Mouse (Mus musculus) forebrain, embryonic 10.5 days (tissue): ENCODE results near the gene BC055324. TPM values are rescaled to one million over a fixed set of nuclear protein-coding genes. Genes with fewer than 3 reads are reported as not detected.

ENCODE experiments used
- DNase-seq: peaks from one replicate; pipeline ENCODE4 v3.0.0-alpha.2; 2017; ENCODE audit warnings: low spot score; ENCODE audit errors: extremely low spot score
- H3K27ac ChIP-seq: fragments of 300-500 bp; sonication (generic); 2 replicates; pipeline ENCODE4 v1.5.1; 2016; ENCODE audit warnings: mild to moderate bottlenecking
- H3K27me3 ChIP-seq: fragments of 300-500 bp; sonication (generic); 2 replicates; pipeline ENCODE4 v1.6.1; 2016; ENCODE audit warnings: mild to moderate bottlenecking; ENCODE audit not compliant: poor library complexity, severe bottlenecking
- H3K36me3 ChIP-seq: fragments of 300-500 bp; sonication (generic); replicated peaks from 2 replicates; pipeline ENCODE4 v1.6.1; 2016; ENCODE audit warnings: mild to moderate bottlenecking, moderate library complexity
- H3K4me1 ChIP-seq: fragments of 300-500 bp; sonication (generic); 2 replicates; pipeline ENCODE4 v1.6.1; 2016
- H3K4me3 ChIP-seq: fragments of 300-500 bp; sonication (generic); 2 replicates; pipeline ENCODE4 v1.5.1; 2016; ENCODE audit warnings: mild to moderate bottlenecking, moderate library complexity
- H3K9me3 ChIP-seq: fragments of 300-500 bp; sonication (generic); 2 replicates; pipeline ENCODE4 v1.6.1; 2016; ENCODE audit warnings: mild to moderate bottlenecking, moderate library complexity
- WGBS: fragments of 180-500 bp; shearing (Covaris S2); methylation state at CpG from one replicate; pipeline ENCODE4 v1.1.7; 2016; 5-methylcytosine and 5-hydroxymethylcytosine counted together
- polyA plus RNA-seq: library from polyadenylated mRNA; unstranded; fragments of >200 nt; fragmentation: Nextera tagmentation; extraction: Ambion mirVana; gene quantifications from 2 replicates; pipeline ENCODE4 v1.2.1, GENCODE M21; 2016

BC055324 gene
- polyA plus RNA-seq, 1 experiment from 2014 or later = 47.2 TPM

- Histone ChIP-seq H3K9me3 (no peaks in the 10 kb centered on the region), H3K4me3 (no peak overlapping the region), H3K4me1 (no peaks in the 10 kb centered on the region), H3K36me3 (peaks cover 1% of the 10 kb centered on the region; the same call in 1 of the 2 replicates), H3K27me3 (no peaks in the 10 kb centered on the region), H3K27ac (no peak overlapping the region)
- DNase-seq = no peak
- WGBS = 57% methylated on average over 6 of the region's 6 CpGs
Measured at GRCm38 (mm10) chr1:164001831-164002452, 7.3 kb upstream of the BC055324 start.

GRCm38 (mm10) chr1:163995609-163995913 lies 965 bp upstream of the BC055324 start:
- no peaks in the 10 kb centered on the region for H3K27me3 ChIP-seq
- peaks cover 20% of the 10 kb centered on the region for H3K4me1 ChIP-seq
- H3K4me3 ChIP-seq = peak overlapping the region; percentile 78
- no peak for DNase-seq
- WGBS = 61% methylated on average over 2 of the region's 2 CpGs
- peaks cover 17% of the 10 kb centered on the region; the same call in 1 of the 2 replicates for H3K36me3 ChIP-seq
- no peaks in the 10 kb centered on the region for H3K9me3 ChIP-seq
- H3K27ac ChIP-seq = peak overlapping the region; percentile 92; the same call in 1 of the 2 replicates

- Histone ChIP-seq H3K4me3 (peak overlapping the region; percentile 78), H3K27ac (peak overlapping the region; percentile 92), H3K27me3 (no peaks in the 10 kb centered on the region), H3K4me1 (peaks cover 20% of the 10 kb centered on the region), H3K9me3 (no peaks in the 10 kb centered on the region), H3K36me3 (peaks cover 17% of the 10 kb centered on the region; the same call in 1 of the 2 replicates)
- no peak for DNase-seq
- WGBS = 1% methylated on average over 38 of the region's 38 CpGs
Measured at GRCm38 (mm10) chr1:163994173-163994720, 349 bp downstream of the BC055324 start.

- no peak overlapping the region for H3K27ac ChIP-seq
- DNase-seq = no peak
- 88% methylated on average over 4 of the region's 4 CpGs for WGBS
- no peaks in the 10 kb centered on the region for H3K27me3 ChIP-seq
- no peaks in the 10 kb centered on the region for H3K9me3 ChIP-seq
- no peak overlapping the region for H3K4me3 ChIP-seq
- peaks cover 31% of the 10 kb centered on the region for H3K36me3 ChIP-seq
- H3K4me1 ChIP-seq = peaks cover 20% of the 10 kb centered on the region
Measured at GRCm38 (mm10) chr1:163992371-163992770, 2.2 kb downstream of the BC055324 start.

GRCm38 (mm10) chr1:163976515-163976914 lies 18.1 kb downstream of the BC055324 start:
- 100% methylated on average over 1 of the region's 1 CpGs for WGBS
- DNase-seq = no peak

GRCm38 (mm10) chr1:163975088-163975487 lies 19.5 kb downstream of the BC055324 start:
- DNase-seq = no peak
- 96% methylated on average over 2 of the region's 2 CpGs for WGBS
- no peak overlapping the region for H3K27ac ChIP-seq

More at GRCm38 (mm10) chr1:163976515-163976914, 18.1 kb downstream of the BC055324 start:
- Histone ChIP-seq H3K27me3 (no peaks in the 10 kb centered on the region), H3K4me1 (no peaks in the 10 kb centered on the region), H3K27ac (no peak overlapping the region), H3K9me3 (no peaks in the 10 kb centered on the region), H3K4me3 (no peak overlapping the region), H3K36me3 (peaks cover 74% of the 10 kb centered on the region)

GRCm38 (mm10) chr1:163974471-163974870 lies 20.1 kb downstream of the BC055324 start:
- no peaks in the 10 kb centered on the region for H3K9me3 ChIP-seq
- no peak overlapping the region for H3K27ac ChIP-seq
- H3K4me3 ChIP-seq = no peak overlapping the region
- DNase-seq = no peak
- H3K27me3 ChIP-seq = no peaks in the 10 kb centered on the region
- peaks cover 73% of the 10 kb centered on the region for H3K36me3 ChIP-seq
- WGBS = 92% methylated on average over 1 of the region's 1 CpGs
- no peaks in the 10 kb centered on the region for H3K4me1 ChIP-seq

More at GRCm38 (mm10) chr1:163975088-163975487, 19.5 kb downstream of the BC055324 start:
- H3K36me3 ChIP-seq = peaks cover 73% of the 10 kb centered on the region
- H3K4me1 ChIP-seq = no peaks in the 10 kb centered on the region
- H3K9me3 ChIP-seq = no peaks in the 10 kb centered on the region
- no peaks in the 10 kb centered on the region for H3K27me3 ChIP-seq
- no peak overlapping the region for H3K4me3 ChIP-seq

- no peak overlapping the region for H3K4me3 ChIP-seq
Measured at GRCm38 (mm10) chr1:163964008-163964689, 30.4 kb downstream of the BC055324 start.

GRCm38 (mm10) chr1:163958036-163958435 lies 36.6 kb downstream of the BC055324 start:
- no peak for DNase-seq
- Histone ChIP-seq H3K4me3 (no peak overlapping the region), H3K36me3 (peaks cover 92% of the 10 kb centered on the region), H3K9me3 (no peaks in the 10 kb centered on the region), H3K27ac (no peak overlapping the region), H3K27me3 (no peaks in the 10 kb centered on the region), H3K4me1 (no peaks in the 10 kb centered on the region)
- 91% methylated on average over 3 of the region's 3 CpGs for WGBS

More at GRCm38 (mm10) chr1:163964008-163964689, 30.4 kb downstream of the BC055324 start:
- 90% methylated on average over 10 of the region's 10 CpGs for WGBS
- no peak for DNase-seq
- H3K9me3 ChIP-seq = no peaks in the 10 kb centered on the region
- peaks cover 81% of the 10 kb centered on the region for H3K36me3 ChIP-seq
- no peak overlapping the region for H3K27ac ChIP-seq
- no peaks in the 10 kb centered on the region for H3K4me1 ChIP-seq
- H3K27me3 ChIP-seq = no peaks in the 10 kb centered on the region

- Histone ChIP-seq H3K27ac (no peak overlapping the region), H3K4me3 (no peak overlapping the region), H3K9me3 (no peaks in the 10 kb centered on the region), H3K27me3 (no peaks in the 10 kb centered on the region), H3K4me1 (no peaks in the 10 kb centered on the region), H3K36me3 (peaks cover 100% of the 10 kb centered on the region)
- DNase-seq = no peak
- 90% methylated on average over 2 of the region's 2 CpGs for WGBS
Measured at GRCm38 (mm10) chr1:163953396-163953795, 41.2 kb downstream of the BC055324 start.

- H3K4me1 ChIP-seq = no peaks in the 10 kb centered on the region
- H3K27me3 ChIP-seq = no peaks in the 10 kb centered on the region
- no peak overlapping the region for H3K27ac ChIP-seq
- WGBS = 77% methylated on average over 6 of the region's 6 CpGs
- DNase-seq = no peak
- no peak overlapping the region for H3K4me3 ChIP-seq
- no peaks in the 10 kb centered on the region for H3K9me3 ChIP-seq
- H3K36me3 ChIP-seq = peaks cover 96% of the 10 kb centered on the region
Measured at GRCm38 (mm10) chr1:163942056-163942455, 52.5 kb downstream of the BC055324 start.

GRCm38 (mm10) chr1:163934591-163934990 lies 60.0 kb downstream of the BC055324 start:
- H3K27me3 ChIP-seq = no peaks in the 10 kb centered on the region
- H3K4me1 ChIP-seq = peaks cover 21% of the 10 kb centered on the region
- WGBS = 88% methylated on average over 2 of the region's 2 CpGs
- H3K27ac ChIP-seq = no peak overlapping the region
- no peak for DNase-seq
- no peaks in the 10 kb centered on the region for H3K9me3 ChIP-seq
- H3K4me3 ChIP-seq = no peak overlapping the region
- peaks cover 61% of the 10 kb centered on the region for H3K36me3 ChIP-seq

GRCm38 (mm10) chr1:163931801-163932200 lies 62.8 kb downstream of the BC055324 start:
- H3K4me3 ChIP-seq = no peak overlapping the region
- WGBS = 85% methylated on average over 8 of the region's 8 CpGs
- no peaks in the 10 kb centered on the region for H3K9me3 ChIP-seq
- H3K4me1 ChIP-seq = peaks cover 27% of the 10 kb centered on the region
- H3K27me3 ChIP-seq = no peaks in the 10 kb centered on the region
- H3K27ac ChIP-seq = no peak overlapping the region
- H3K36me3 ChIP-seq = peaks cover 36% of the 10 kb centered on the region
- no peak for DNase-seq
